Mouse (Mus musculus): ENCODE measurements around the gene Six1. TPM values are rescaled to one million over a fixed set of nuclear protein-coding genes. Genes with fewer than 3 reads are reported as not detected.

The Six1 gene
- polyA plus RNA-seq, 3 experiments from 2014 or later: not detected

GRCm38 (mm10) chr12:73049520-73050225 lies 4.0 kb downstream of the Six1 start:
- ATAC-seq: no peak

GRCm38 (mm10) chr12:73048537-73048936 lies 5.2 kb downstream of the Six1 start:
- no peak for ATAC-seq

GRCm38 (mm10) chr12:73047576-73047975 lies 6.1 kb downstream of the Six1 start:
- no peak for ATAC-seq

- peak; percentile 44 for ATAC-seq
Measured at GRCm38 (mm10) chr12:73046607-73047180, 7.0 kb downstream of the Six1 start.

- no peak for ATAC-seq
Measured at GRCm38 (mm10) chr12:73045724-73046606, 7.7 kb downstream of the Six1 start.

GRCm38 (mm10) chr12:73045046-73045723 lies 8.5 kb downstream of the Six1 start:
- ATAC-seq: peak; percentile 22

GRCm38 (mm10) chr12:73044221-73045045 lies 9.3 kb downstream of the Six1 start:
- peak; percentile 22 for ATAC-seq

GRCm38 (mm10) chr12:73043396-73044167 lies 10.1 kb downstream of the Six1 start:
- ATAC-seq: no peak

GRCm38 (mm10) chr12:73042903-73043302 lies 10.8 kb downstream of the Six1 start:
- ATAC-seq: no peak

- no peak for ATAC-seq
Measured at GRCm38 (mm10) chr12:73042406-73042805, 11.3 kb downstream of the Six1 start.

- ATAC-seq: no peak
Measured at GRCm38 (mm10) chr12:73041256-73041630, 12.4 kb downstream of the Six1 start.

- no peak for ATAC-seq
Measured at GRCm38 (mm10) chr12:73040563-73041255, 13.0 kb downstream of the Six1 start.

- ATAC-seq: no peak
Measured at GRCm38 (mm10) chr12:73039939-73040562, 13.6 kb downstream of the Six1 start.

GRCm38 (mm10) chr12:73038992-73039938 lies 14.4 kb downstream of the Six1 start:
- ATAC-seq: no peak

GRCm38 (mm10) chr12:73038441-73038991 lies 15.2 kb downstream of the Six1 start:
- no peak for ATAC-seq

- no peak for ATAC-seq
Measured at GRCm38 (mm10) chr12:73037385-73038160, 16.1 kb downstream of the Six1 start.

All from inflammation-experienced regulatory T-cells, adult 6 months (primary cell).